Mouse (Mus musculus): Measurements from ENCODE around the gene Tfpi. TPM values are rescaled to one million over a fixed set of nuclear protein-coding genes. Genes with fewer than 3 reads are reported as not detected.

Gene Tfpi
- total and polyA plus RNA-seq, 3 experiments: 0.17 to 0.46 TPM; not detected in 1

DNA sequence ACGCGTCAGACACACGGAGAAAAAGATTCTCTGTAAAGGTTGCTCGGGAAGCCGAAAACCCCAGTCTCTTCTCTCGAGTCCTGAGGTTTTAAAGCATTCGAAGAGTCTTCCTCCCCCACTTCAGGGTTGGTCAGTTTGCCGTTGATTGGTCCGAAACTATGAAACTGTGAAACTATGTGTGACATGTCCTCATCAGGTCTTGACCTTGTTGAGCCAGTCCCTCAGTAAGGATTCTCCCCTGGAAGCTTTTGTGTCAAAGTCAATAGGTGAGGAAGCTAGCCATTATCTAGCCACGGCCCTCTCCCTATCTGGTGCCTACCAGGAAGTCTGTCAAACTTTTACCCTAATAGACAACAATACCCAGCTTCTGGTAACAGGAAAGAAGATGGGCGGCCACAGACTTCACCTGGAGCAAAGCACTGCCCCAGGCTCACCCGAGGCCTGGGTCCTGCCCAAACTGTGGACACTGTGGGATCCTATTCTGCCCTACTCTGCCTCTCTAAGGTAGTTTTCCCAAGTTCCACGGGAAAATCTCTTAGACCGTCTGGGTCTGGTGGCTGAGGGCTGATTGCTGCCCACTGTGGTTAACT lies 2.5 kb downstream of the Tfpi start:
- TF ChIP-seq GABPA (IDR thresholded peaks at IDR 0.05; ENCODE audit: insufficient replicate concordance, low read depth, low read length) (no peak), SMC3 (IDR thresholded peaks at IDR 0.05; ENCODE audit: low read depth, low read length) (no peak), ELF1 (IDR thresholded peaks at IDR 0.05; ENCODE audit: low read depth, low read length) (no peak), MAFK (IDR thresholded peaks at IDR 0.05; ENCODE audit: insufficient replicate concordance, low read length) (no peak), MXI1 (IDR thresholded peaks at IDR 0.05; ENCODE audit: low read depth, low read length) (no peak), CTCF (conservative IDR thresholded peaks at IDR 0.05 in 1 of 2, IDR thresholded peaks at IDR 0.05 in 1 of 2; ENCODE audit: low read depth in 2 of 2, low read length in 2 of 2) (no peak), ZMIZ1 (IDR thresholded peaks at IDR 0.05; ENCODE audit: low read depth, low read length) (no peak), MYC (IDR thresholded peaks at IDR 0.05; ENCODE audit: low read depth, low read length) (no peak), USF1 (IDR thresholded peaks at IDR 0.05; ENCODE audit: low read depth, low read length) (no peak), MEF2A (IDR thresholded peaks at IDR 0.05; ENCODE audit: borderline replicate concordance, low read depth, low read length) (no peak), ZKSCAN1 (IDR thresholded peaks at IDR 0.05; ENCODE audit: borderline replicate concordance, low read depth, low read length) (no peak), PAX5 (IDR thresholded peaks at IDR 0.05; ENCODE audit: low read length) (no peak), CHD1 (IDR thresholded peaks at IDR 0.05; ENCODE audit: low read depth, low read length) (no peak), BHLHE40 (IDR thresholded peaks at IDR 0.05; ENCODE audit: low read depth, low read length) (no peak), ZNF384 (IDR thresholded peaks at IDR 0.05; ENCODE audit: low read depth, low read length) (no peak)
- H3K36me3 ChIP-seq (replicated peaks in 1 of 2; ENCODE audit: control insufficient read depth in 1 of 2, insufficient read depth in 1 of 2, low read length in 1 of 2): no peaks in the 10 kb centered on the region
- H3K27ac ChIP-seq (ENCODE audit: insufficient read depth, low read depth): no peak overlapping the region
- dilution Hi-C loops (cut with MboI; ENCODE audit: extremely low pct_ligation_motif_present, extremely low pct_unique_long_range_greater_than_20kb, low sequenced_read_pairs): no loop called here
- no peaks in the 10 kb centered on the region for H3K79me2 ChIP-seq (replicated peaks; ENCODE audit: control insufficient read depth, extremely low read depth, insufficient read depth, poor library complexity, severe bottlenecking)
- in situ Hi-C loops (cut with MboI; ENCODE audit: low pct_ligation_motif_present, low pct_unique_long_range_greater_than_20kb, low sequenced_read_pairs): loop anchor here (25.0 kb wide), 1 partner anchor 188 kb away; the partner anchor contains the start of genes Btbd18, Ctnnd1 and Selenoh
- H3K4me1 ChIP-seq (ENCODE audit: control insufficient read depth in 1 of 2, insufficient read depth in 2 of 2): no peaks in the 10 kb centered on the region
- no peak overlapping the region for H3K9ac ChIP-seq (ENCODE audit: insufficient read depth, low read depth)
- no peaks in the 10 kb centered on the region for H3K27me3 ChIP-seq (replicated peaks)
- DNase-seq (ENCODE audit: extremely low read depth): no peak
- no peak overlapping the region for H3K4me2 ChIP-seq (ENCODE audit: insufficient read depth, low read depth, poor library complexity, severe bottlenecking)
- no peaks in the 10 kb centered on the region for H3K9me3 ChIP-seq (replicated peaks; ENCODE audit: low read length)
- no peak overlapping the region for H3K4me3 ChIP-seq (replicated peaks in 1 of 3; ENCODE audit: low read depth in 2 of 3, low read length in 2 of 3, poor library complexity in 1 of 3)

DNA sequence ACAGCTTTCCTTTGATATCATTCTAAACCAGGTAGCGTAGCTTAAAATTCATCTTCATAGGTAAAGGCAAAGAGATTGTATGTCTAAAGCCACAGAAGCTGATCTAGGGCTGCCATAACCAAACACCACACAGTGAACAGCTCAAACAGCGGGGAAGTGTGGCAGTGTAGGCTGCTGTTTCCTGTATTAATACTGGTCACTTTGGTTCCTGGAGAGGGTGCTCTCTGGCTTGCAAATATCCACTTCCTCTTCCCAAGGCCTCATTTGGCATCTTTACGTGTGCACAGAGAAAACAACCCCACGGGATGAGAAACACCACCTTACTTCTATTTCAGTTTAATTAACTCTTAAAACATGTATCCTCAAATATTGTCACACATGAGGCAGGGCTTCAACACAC lies 9.2 kb downstream of the Tfpi start:
- Histone ChIP-seq H3K9ac (ENCODE audit: insufficient read depth, low read depth) (no peak overlapping the region), H3K4me1 (ENCODE audit: control insufficient read depth in 1 of 2, insufficient read depth in 2 of 2) (no peaks in the 10 kb centered on the region), H3K27me3 (replicated peaks) (no peaks in the 10 kb centered on the region), H3K36me3 (replicated peaks in 1 of 2; ENCODE audit: control insufficient read depth in 1 of 2, insufficient read depth in 1 of 2, low read length in 1 of 2) (no peaks in the 10 kb centered on the region), H3K4me3 (replicated peaks in 1 of 3; ENCODE audit: low read depth in 2 of 3, low read length in 2 of 3, poor library complexity in 1 of 3) (no peak overlapping the region), H3K79me2 (replicated peaks; ENCODE audit: control insufficient read depth, extremely low read depth, insufficient read depth, poor library complexity, severe bottlenecking) (no peaks in the 10 kb centered on the region), H3K9me3 (replicated peaks; ENCODE audit: low read length) (no peaks in the 10 kb centered on the region), H3K27ac (ENCODE audit: insufficient read depth, low read depth) (no peak overlapping the region), H3K4me2 (ENCODE audit: insufficient read depth, low read depth, poor library complexity, severe bottlenecking) (no peak overlapping the region)
- DNase-seq (ENCODE audit: extremely low read depth): no peak
- in situ Hi-C loops (cut with MboI; ENCODE audit: low pct_ligation_motif_present, low pct_unique_long_range_greater_than_20kb, low sequenced_read_pairs): loop anchor here (25.0 kb wide), 1 partner anchor 195 kb away; the partner anchor contains the start of genes Btbd18, Ctnnd1 and Selenoh
- TF ChIP-seq MYC (IDR thresholded peaks at IDR 0.05; ENCODE audit: low read depth, low read length) (no peak), ZKSCAN1 (IDR thresholded peaks at IDR 0.05; ENCODE audit: borderline replicate concordance, low read depth, low read length) (no peak), MAZ (IDR thresholded peaks at IDR 0.05; ENCODE audit: low read depth, low read length) (no peak), ZMIZ1 (IDR thresholded peaks at IDR 0.05; ENCODE audit: low read depth, low read length) (no peak), RAD21 (IDR thresholded peaks at IDR 0.05; ENCODE audit: low read depth, low read length) (no peak), JUN (IDR thresholded peaks at IDR 0.05; ENCODE audit: insufficient read depth, low read depth, low read length) (no peak), SMC3 (IDR thresholded peaks at IDR 0.05; ENCODE audit: low read depth, low read length) (no peak), POLR2AphosphoS2 (IDR thresholded peaks at IDR 0.05; ENCODE audit: low read depth, low read length) (no peak), MXI1 (IDR thresholded peaks at IDR 0.05; ENCODE audit: low read depth, low read length) (no peak), GABPA (IDR thresholded peaks at IDR 0.05; ENCODE audit: insufficient replicate concordance, low read depth, low read length) (no peak), EP300 (IDR thresholded peaks at IDR 0.05; ENCODE audit: low read length) (no peak)
- dilution Hi-C loops (cut with MboI; ENCODE audit: extremely low pct_ligation_motif_present, extremely low pct_unique_long_range_greater_than_20kb, low sequenced_read_pairs): no loop called here

All from CH12.LX (cell line).